Mouse (Mus musculus): ENCODE measurements around the gene Fkbp10. TPM values are rescaled to one million over a fixed set of nuclear protein-coding genes. Genes with fewer than 3 reads are reported as not detected.

Fkbp10 gene
- total and polyA plus RNA-seq, 3 experiments = 0.55 TPM; not detected in 2

GRCm38 (mm10) chr11:100430052-100430451 lies 14.6 kb downstream of the Fkbp10 start:
- TF ChIP-seq GATA2 (IDR thresholded peaks at IDR 0.05; ENCODE audit: borderline replicate concordance, low read depth, low read length) (no peak), CTCF (IDR thresholded peaks at IDR 0.05; ENCODE audit: low read depth, low read length) (no peak), POLR2AphosphoS5 (IDR thresholded peaks at IDR 0.05; ENCODE audit: insufficient replicate concordance, low read depth, low read length) (no peak), GATA1 (IDR thresholded peaks at IDR 0.05; ENCODE audit: borderline replicate concordance, low read length) (no peak), TAL1 (conservative IDR thresholded peaks at IDR 0.05; ENCODE audit: low read depth, low read length) (no peak)
- peaks cover 14% of the 10 kb centered on the region; the same call in 1 of the 2 replicates for H3K27me3 ChIP-seq (ENCODE audit: insufficient read depth, low read length)
- H3K9me3 ChIP-seq (replicated peaks) = no peaks in the 10 kb centered on the region
- H3K4me3 ChIP-seq (ENCODE audit: low read depth, low read length) = no peak overlapping the region
- peaks cover 46% of the 10 kb centered on the region for H3K36me3 ChIP-seq (replicated peaks)
- ATAC-seq (ENCODE audit: extremely low read depth, insufficient number of reproducible peaks, low FRiP score, poor library complexity, severe bottlenecking) (no peak), DNase-seq (ENCODE audit: low spot score) (no peak)
- peaks cover 15% of the 10 kb centered on the region for H3K4me1 ChIP-seq (ENCODE audit: insufficient read depth, low read depth, low read length)

DNA sequence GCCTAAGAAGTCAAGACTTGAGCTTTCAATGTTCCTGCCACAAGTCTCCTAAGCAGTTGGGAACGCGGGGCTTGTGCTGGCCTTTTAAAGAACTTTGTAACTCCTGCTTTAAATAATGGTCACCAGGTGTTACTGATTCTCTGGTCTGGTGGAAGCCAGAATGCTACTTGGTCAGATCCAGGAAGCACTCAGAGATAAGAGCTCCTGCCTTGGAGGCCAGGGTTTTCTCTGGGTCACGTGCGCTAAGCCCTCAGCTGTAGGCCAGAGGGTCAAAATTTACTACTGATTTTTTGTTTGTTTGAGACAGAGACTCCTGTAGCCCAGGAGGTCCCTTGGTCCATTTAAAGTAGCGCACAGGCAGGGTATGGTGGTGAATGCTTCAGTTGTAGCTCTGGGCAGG lies 16.5 kb downstream of the Fkbp10 start:
- TF ChIP-seq CTCF (IDR thresholded peaks at IDR 0.05; ENCODE audit: low read depth, low read length) (no peak), GATA1 (IDR thresholded peaks at IDR 0.05; ENCODE audit: borderline replicate concordance, low read length) (no peak), TAL1 (conservative IDR thresholded peaks at IDR 0.05; ENCODE audit: low read depth, low read length) (no peak), POLR2AphosphoS5 (IDR thresholded peaks at IDR 0.05; ENCODE audit: insufficient replicate concordance, low read depth, low read length) (no peak), GATA2 (IDR thresholded peaks at IDR 0.05; ENCODE audit: borderline replicate concordance, low read depth, low read length) (no peak)
- H3K4me1 ChIP-seq (ENCODE audit: insufficient read depth, low read depth, low read length) = peaks cover 8% of the 10 kb centered on the region
- H3K4me3 ChIP-seq (ENCODE audit: low read depth, low read length) = no peak overlapping the region
- H3K9me3 ChIP-seq (replicated peaks) = no peaks in the 10 kb centered on the region
- H3K36me3 ChIP-seq (replicated peaks) = peaks cover 66% of the 10 kb centered on the region
- no peak for ATAC-seq (ENCODE audit: extremely low read depth, insufficient number of reproducible peaks, low FRiP score, poor library complexity, severe bottlenecking)
- H3K27me3 ChIP-seq (ENCODE audit: insufficient read depth, low read length) = peaks cover 14% of the 10 kb centered on the region; the same call in 1 of the 2 replicates
- no peak for DNase-seq (ENCODE audit: low spot score)

DNA sequence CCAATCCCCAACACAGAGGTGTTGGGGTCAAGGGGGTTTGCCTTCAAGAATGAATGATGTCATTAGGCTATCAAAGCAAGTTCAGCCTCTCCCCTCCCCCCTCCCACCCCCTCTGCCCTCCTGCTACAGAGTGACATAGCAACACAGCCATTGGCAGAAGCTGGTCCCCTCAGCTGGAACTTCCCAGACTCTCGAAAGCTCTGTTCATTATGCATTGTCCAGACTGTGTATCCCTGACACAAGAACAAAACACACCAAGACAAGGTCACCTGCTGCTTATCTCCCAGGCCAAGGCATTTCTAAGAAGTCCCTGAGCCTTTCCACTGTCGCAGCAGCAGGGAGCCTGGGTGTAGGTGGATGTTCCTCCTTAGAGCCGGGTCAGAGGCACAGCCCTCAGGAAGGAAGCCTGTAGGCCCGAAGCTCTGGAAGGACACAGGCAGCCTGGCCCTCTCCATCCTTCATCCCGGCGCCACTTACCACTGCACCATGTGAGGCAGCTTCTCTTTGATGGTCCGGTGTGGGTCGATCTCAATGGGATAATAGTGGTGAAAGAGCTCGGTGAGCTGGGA lies 20.3 kb downstream of the Fkbp10 start:
- no peak for DNase-seq (ENCODE audit: low spot score)
- TF ChIP-seq TAL1 (conservative IDR thresholded peaks at IDR 0.05; ENCODE audit: low read depth, low read length) (no peak), POLR2AphosphoS5 (IDR thresholded peaks at IDR 0.05; ENCODE audit: insufficient replicate concordance, low read depth, low read length) (no peak)
- H3K4me1 ChIP-seq (ENCODE audit: insufficient read depth, low read depth, low read length) = peaks cover 21% of the 10 kb centered on the region
- peaks cover 68% of the 10 kb centered on the region for H3K36me3 ChIP-seq (replicated peaks)
- peaks cover 8% of the 10 kb centered on the region; the same call in 1 of the 2 replicates for H3K27me3 ChIP-seq (ENCODE audit: insufficient read depth, low read length)
- no peak overlapping the region for H3K4me3 ChIP-seq (ENCODE audit: low read depth, low read length)
- no peak for ATAC-seq (ENCODE audit: extremely low read depth, insufficient number of reproducible peaks, low FRiP score, poor library complexity, severe bottlenecking)
- no peaks in the 10 kb centered on the region for H3K9me3 ChIP-seq (replicated peaks)

- peaks cover 55% of the 10 kb centered on the region for H3K36me3 ChIP-seq (replicated peaks)
- no peak for ATAC-seq (ENCODE audit: extremely low read depth, insufficient number of reproducible peaks, low FRiP score, poor library complexity, severe bottlenecking)
Observed at GRCm38 (mm10) chr11:100437901-100438300, 22.4 kb downstream of the Fkbp10 start.

GRCm38 (mm10) chr11:100440691-100441522 lies 25.4 kb downstream of the Fkbp10 start:
- Histone ChIP-seq H3K36me3 (replicated peaks) (peaks cover 33% of the 10 kb centered on the region), H3K4me3 (ENCODE audit: low read depth, low read length) (peak overlapping the region; percentile 78), H3K4me1 (ENCODE audit: insufficient read depth, low read depth, low read length) (peaks cover 20% of the 10 kb centered on the region), H3K27me3 (ENCODE audit: insufficient read depth, low read length) (0 out of 2 replicates have a peak, but pooled peaks cover 3% of the 10 kb centered on the region), H3K9me3 (replicated peaks) (no peaks in the 10 kb centered on the region)
- no peak for TF ChIP-seq TAL1 (conservative IDR thresholded peaks at IDR 0.05; ENCODE audit: low read depth, low read length)
- no peak for TF ChIP-seq GATA2 (IDR thresholded peaks at IDR 0.05; ENCODE audit: borderline replicate concordance, low read depth, low read length)
- TF ChIP-seq GATA1 (IDR thresholded peaks at IDR 0.05; ENCODE audit: borderline replicate concordance, low read length) = no peak
- no peak for TF ChIP-seq POLR2AphosphoS5 (IDR thresholded peaks at IDR 0.05; ENCODE audit: insufficient replicate concordance, low read depth, low read length)
- no peak for TF ChIP-seq CTCF (IDR thresholded peaks at IDR 0.05; ENCODE audit: low read depth, low read length)
- peak; percentile 76 for DNase-seq (ENCODE audit: low spot score)
- ATAC-seq (ENCODE audit: extremely low read depth, insufficient number of reproducible peaks, low FRiP score, poor library complexity, severe bottlenecking) = 0 out of 2 replicates have a peak, but pooled peaks have one; percentile 45

More at GRCm38 (mm10) chr11:100437901-100438300, 22.4 kb downstream of the Fkbp10 start:
- H3K27me3 ChIP-seq (ENCODE audit: insufficient read depth, low read length) = peaks cover 7% of the 10 kb centered on the region; the same call in 1 of the 2 replicates
- no peak for DNase-seq (ENCODE audit: low spot score)
- peaks cover 25% of the 10 kb centered on the region for H3K4me1 ChIP-seq (ENCODE audit: insufficient read depth, low read depth, low read length)
- no peak overlapping the region for H3K4me3 ChIP-seq (ENCODE audit: low read depth, low read length)
- TF ChIP-seq TAL1 (conservative IDR thresholded peaks at IDR 0.05; ENCODE audit: low read depth, low read length) = no peak
- TF ChIP-seq CTCF (IDR thresholded peaks at IDR 0.05; ENCODE audit: low read depth, low read length) = no peak
- TF ChIP-seq GATA2 (IDR thresholded peaks at IDR 0.05; ENCODE audit: borderline replicate concordance, low read depth, low read length) = no peak
- no peak for TF ChIP-seq POLR2AphosphoS5 (IDR thresholded peaks at IDR 0.05; ENCODE audit: insufficient replicate concordance, low read depth, low read length)
- no peak for TF ChIP-seq GATA1 (IDR thresholded peaks at IDR 0.05; ENCODE audit: borderline replicate concordance, low read length)
- H3K9me3 ChIP-seq (replicated peaks) = no peaks in the 10 kb centered on the region

GRCm38 (mm10) chr11:100441797-100442196 lies 26.3 kb downstream of the Fkbp10 start, which contains the start of the genes Nt5c3b and Klhl10:
Nt5c3b (minus strand) TSS chr11:100441808.
Klhl10 (plus strand) TSS chr11:100441917.
- no peak for ATAC-seq (ENCODE audit: extremely low read depth, insufficient number of reproducible peaks, low FRiP score, poor library complexity, severe bottlenecking)
- 0 out of 2 replicates have a peak, but pooled peaks cover 3% of the 10 kb centered on the region for H3K27me3 ChIP-seq (ENCODE audit: insufficient read depth, low read length)
- no peaks in the 10 kb centered on the region for H3K9me3 ChIP-seq (replicated peaks)
- H3K4me1 ChIP-seq (ENCODE audit: insufficient read depth, low read depth, low read length) = peaks cover 18% of the 10 kb centered on the region
- TF ChIP-seq POLR2AphosphoS5 (IDR thresholded peaks at IDR 0.05; ENCODE audit: insufficient replicate concordance, low read depth, low read length) (no peak), TAL1 (conservative IDR thresholded peaks at IDR 0.05; ENCODE audit: low read depth, low read length) (no peak), GATA2 (IDR thresholded peaks at IDR 0.05; ENCODE audit: borderline replicate concordance, low read depth, low read length) (no peak), CTCF (IDR thresholded peaks at IDR 0.05; ENCODE audit: low read depth, low read length) (no peak), GATA1 (IDR thresholded peaks at IDR 0.05; ENCODE audit: borderline replicate concordance, low read length) (no peak)
- H3K36me3 ChIP-seq (replicated peaks) = peaks cover 24% of the 10 kb centered on the region
- DNase-seq (ENCODE audit: low spot score) = no peak
- peak within 1 kb of the TSS; percentile 78 for H3K4me3 ChIP-seq (ENCODE audit: low read depth, low read length)
